Comparison of ENCODE assay signal across 15 mouse cellular contexts in the genomic region with DNA sequence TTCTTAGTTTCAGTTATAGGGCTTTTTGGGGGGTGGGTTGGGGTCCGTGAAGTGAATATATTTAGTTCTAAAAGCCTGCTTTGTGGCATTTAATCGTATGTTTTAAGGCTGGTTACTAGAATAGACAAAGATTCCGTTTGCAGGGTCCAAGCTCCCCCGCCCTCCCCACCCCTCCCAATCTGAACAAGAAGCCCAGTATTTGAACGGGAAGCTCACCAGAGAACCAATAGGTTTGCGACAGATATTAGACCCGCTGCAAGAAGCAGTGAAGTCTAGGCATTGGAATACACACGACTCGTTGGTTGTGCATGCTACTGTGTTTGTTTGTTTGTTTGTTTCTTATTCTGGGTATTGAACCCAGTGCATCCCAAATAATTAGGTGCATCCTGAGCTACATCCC. TPM values are rescaled to one million over a fixed set of nuclear protein-coding genes. Genes with fewer than 3 reads are reported as not detected.
A peak's percentile ranks its signal among the peaks of the same experiment; 100 is the strongest.
DNase-seq lines count a peak whose midpoint lies in the region; ATAC-seq and TF ChIP-seq lines count a peak whose summit lies in the region.
"Had no signal": no experiment of that assay in that cellular context is flagged by ENCODE, and none has a peak within 500 bp of the region (broad histone marks: within the 10 kb centered on the region; RNA-seq: fewer than 3 reads in every experiment).

No protein-coding gene starts in this region.

- TF ChIP-seq CTCF in liver, postnatal 0 days (IDR thresholded peaks at IDR 0.05; ENCODE audit: low read depth) = no peak

- H3K4me1 ChIP-seq in heart, embryonic 10.5 days = peaks cover 7% of the 10 kb centered on the region
- H3K4me1 ChIP-seq in liver, embryonic 12.5 days = peaks cover 10% of the 10 kb centered on the region
- H3K4me1 ChIP-seq in liver, postnatal 0 days (ENCODE audit: insufficient read depth) = peaks cover 7% of the 10 kb centered on the region
- H3K4me1 ChIP-seq in embryonic facial prominence, embryonic 13.5 days = peaks cover 8% of the 10 kb centered on the region
- H3K4me1 ChIP-seq in neural tube, embryonic 15.5 days = peaks cover 10% of the 10 kb centered on the region

- H3K4me2 ChIP-seq in liver, embryonic 12.5 days = peak overlapping the region; percentile 59; the same call in 1 of the 2 replicates
- H3K4me2 ChIP-seq in liver, postnatal 0 days (ENCODE audit: low read depth, low read length) = no peak overlapping the region
- peak overlapping the region; percentile 63 for H3K4me2 ChIP-seq in embryonic facial prominence, embryonic 13.5 days
- H3K4me2 ChIP-seq in neural tube, embryonic 15.5 days = peak overlapping the region; percentile 79

- no peaks in the 10 kb centered on the region for H3K9me3 ChIP-seq in heart, embryonic 10.5 days
- no peaks in the 10 kb centered on the region for H3K9me3 ChIP-seq in liver, embryonic 12.5 days (replicated peaks)
- no peaks in the 10 kb centered on the region for H3K9me3 ChIP-seq in liver, postnatal 0 days (ENCODE audit: low read length)
- H3K9me3 ChIP-seq in embryonic facial prominence, embryonic 13.5 days = no peaks in the 10 kb centered on the region
- H3K9me3 ChIP-seq in neural tube, embryonic 15.5 days (replicated peaks) = no peaks in the 10 kb centered on the region
- H3K9me3 ChIP-seq: midbrain, embryonic 12.5 days had no signal

- no peak overlapping the region for H3K9ac ChIP-seq in liver, embryonic 12.5 days
- no peak overlapping the region for H3K9ac ChIP-seq in liver, postnatal 0 days (replicated peaks)
- no peak overlapping the region for H3K9ac ChIP-seq in embryonic facial prominence, embryonic 13.5 days
- H3K9ac ChIP-seq in neural tube, embryonic 15.5 days (replicated peaks) = no peak overlapping the region
- H3K9ac ChIP-seq: midbrain, embryonic 12.5 days had no signal

- H3K27ac ChIP-seq in heart, embryonic 10.5 days = no peak overlapping the region
- H3K27ac ChIP-seq in liver, embryonic 12.5 days = no peak overlapping the region
- H3K27ac ChIP-seq in liver, postnatal 0 days (ENCODE audit: low read depth) = no peak overlapping the region
- no peak overlapping the region for H3K27ac ChIP-seq in embryonic facial prominence, embryonic 13.5 days
- no peak overlapping the region for H3K27ac ChIP-seq in neural tube, embryonic 15.5 days (replicated peaks)
- H3K27ac ChIP-seq: midbrain, embryonic 12.5 days had no signal

- intact Hi-C loops in heart, postnatal 14 days (cut with DNase I) = no loop called here

- peak overlapping the region; percentile 59; the same call in 1 of the 2 replicates for H3K4me3 ChIP-seq in heart, embryonic 10.5 days
- peak overlapping the region; percentile 45; the same call in 1 of the 2 replicates for H3K4me3 ChIP-seq in liver, embryonic 12.5 days
- H3K4me3 ChIP-seq in liver, postnatal 0 days (ENCODE audit: low read depth, low read length) = no peak overlapping the region; the same call in 1 of the 2 replicates
- peak overlapping the region; percentile 45; the same call in 1 of the 2 replicates for H3K4me3 ChIP-seq in embryonic facial prominence, embryonic 13.5 days
- peak overlapping the region; percentile 53 for H3K4me3 ChIP-seq in neural tube, embryonic 15.5 days (replicated peaks)

- no peak for ATAC-seq in liver, embryonic 12.5 days
- no peak for ATAC-seq in liver, postnatal 0 days
- ATAC-seq in embryonic facial prominence, embryonic 13.5 days (ENCODE audit: insufficient number of reproducible peaks, insufficient read depth, low FRiP score, low TSS enrichment, low read depth) = no peak
- no peak for ATAC-seq in neural tube, embryonic 15.5 days (ENCODE audit: low FRiP score)

- 48% methylated on average over 9 of the region's 9 CpGs for WGBS in heart, embryonic 10.5 days
- 44% methylated on average over 9 of the region's 9 CpGs for WGBS in liver, embryonic 12.5 days (ENCODE audit: insufficient replicate concordance)
- 48% methylated on average over 9 of the region's 9 CpGs for WGBS in liver, postnatal 0 days (ENCODE audit: insufficient replicate concordance)
- WGBS in embryonic facial prominence, embryonic 13.5 days = 60% methylated on average over 9 of the region's 9 CpGs
- WGBS in neural tube, embryonic 15.5 days = 62% methylated on average over 9 of the region's 9 CpGs

- H3K27me3 ChIP-seq in heart, embryonic 10.5 days (ENCODE audit: insufficient read depth, poor library complexity, severe bottlenecking) = peaks cover 63% of the 10 kb centered on the region
- peaks cover 81% of the 10 kb centered on the region for H3K27me3 ChIP-seq in liver, embryonic 12.5 days (replicated peaks)
- peaks cover 54% of the 10 kb centered on the region for H3K27me3 ChIP-seq in liver, postnatal 0 days (ENCODE audit: insufficient read depth, low read length)
- H3K27me3 ChIP-seq in embryonic facial prominence, embryonic 13.5 days = peaks cover 82% of the 10 kb centered on the region
- peaks cover 56% of the 10 kb centered on the region for H3K27me3 ChIP-seq in neural tube, embryonic 15.5 days (replicated peaks)

- H3K36me3 ChIP-seq in heart, embryonic 10.5 days = no peaks in the 10 kb centered on the region
- H3K36me3 ChIP-seq in liver, embryonic 12.5 days = no peaks in the 10 kb centered on the region
- no peaks in the 10 kb centered on the region for H3K36me3 ChIP-seq in liver, postnatal 0 days (replicated peaks; ENCODE audit: insufficient read depth, low read length)
- H3K36me3 ChIP-seq in embryonic facial prominence, embryonic 13.5 days = no peaks in the 10 kb centered on the region
- no peaks in the 10 kb centered on the region for H3K36me3 ChIP-seq in neural tube, embryonic 15.5 days
- H3K36me3 ChIP-seq: midbrain, embryonic 12.5 days had no signal

- DNase-seq in heart, embryonic 10.5 days (ENCODE audit: low spot score) = no peak
- no peak for DNase-seq in heart, postnatal 14 days
- no peak for DNase-seq in liver, postnatal 0 days
- no peak for DNase-seq in cerebellum, postnatal 25 days
- DNase-seq in c-Kit-positive CD71-positive TER-119-positive erythroid progenitor cells, embryonic 14.5 days (ENCODE audit: low spot score) = no peak
- DNase-seq: kidney, adult 8-10 months had no signal

- TF ChIP-seq EP300 in liver, postnatal 0 days (IDR thresholded peaks at IDR 0.05; ENCODE audit: low read depth) = no peak

RNA-seq across cellular contexts. Expression of a gene that starts 0.9 kb away (rescaled TPM):
- polyA plus RNA-seq in heart, embryonic 10.5 days (2016; fragmentation: Nextera tagmentation; extraction: Ambion mirVana) = 0.24 and 0.25 TPM in 2 replicates
- total RNA-seq in heart, postnatal 14 days (2021) = not detected
- polyA plus RNA-seq in liver, embryonic 12.5 days (2016; fragmentation: Nextera tagmentation; extraction: Ambion mirVana) = not detected in 2 replicates
- 0.05 TPM in 1 of 2 replicates, not detected in the other for polyA plus RNA-seq in liver, postnatal 0 days (2015; fragmentation: Nextera tagmentation; extraction: Ambion mirVana)
- polyA plus RNA-seq in embryonic facial prominence, embryonic 13.5 days (2015; fragmentation: Nextera tagmentation; extraction: Ambion mirVana) = 0.24 and 0.45 TPM in 2 replicates
- polyA plus RNA-seq in neural tube, embryonic 15.5 days (2015; fragmentation: Nextera tagmentation; extraction: Ambion mirVana) = 0.29 and 0.65 TPM in 2 replicates
- polyA plus RNA-seq: C2C12; gonadal fat pad, adult 2 months; liver, embryonic 16.5 days; small intestine, adult 2 months had no signal

RNA-seq across cellular contexts. Expression of a gene that starts 18.0 kb away (rescaled TPM):
- 0.97 and 1.2 TPM in 2 replicates for polyA plus RNA-seq in heart, embryonic 10.5 days (2016; fragmentation: Nextera tagmentation; extraction: Ambion mirVana)
- not detected for total RNA-seq in heart, postnatal 14 days (2021)
- 0.13 TPM in 1 of 2 replicates, not detected in the other for polyA plus RNA-seq in liver, embryonic 12.5 days (2016; fragmentation: Nextera tagmentation; extraction: Ambion mirVana)
- polyA plus RNA-seq in liver, postnatal 0 days (2015; fragmentation: Nextera tagmentation; extraction: Ambion mirVana) = not detected in 2 replicates
- 2.8 and 3.7 TPM in 2 replicates for polyA plus RNA-seq in embryonic facial prominence, embryonic 13.5 days (2015; fragmentation: Nextera tagmentation; extraction: Ambion mirVana)
- polyA plus RNA-seq in neural tube, embryonic 15.5 days (2015; fragmentation: Nextera tagmentation; extraction: Ambion mirVana) = 3.8 and 4.4 TPM in 2 replicates
- total RNA-seq: left cerebral cortex, adult 8-10 months had no signal
- polyA plus RNA-seq: gonadal fat pad, adult 2 months; liver, embryonic 16.5 days; small intestine, adult 2 months had no signal

RNA-seq across cellular contexts. Expression of a gene that starts 28.5 kb away (rescaled TPM):
- not detected in 2 replicates for polyA plus RNA-seq in heart, embryonic 10.5 days (2016; fragmentation: Nextera tagmentation; extraction: Ambion mirVana)
- total RNA-seq in heart, postnatal 14 days (2021) = not detected
- not detected in 2 replicates for polyA plus RNA-seq in liver, embryonic 12.5 days (2016; fragmentation: Nextera tagmentation; extraction: Ambion mirVana)
- polyA plus RNA-seq in liver, postnatal 0 days (2015; fragmentation: Nextera tagmentation; extraction: Ambion mirVana) = not detected in 2 replicates
- polyA plus RNA-seq in embryonic facial prominence, embryonic 13.5 days (2015; fragmentation: Nextera tagmentation; extraction: Ambion mirVana) = 0.60 and 0.62 TPM in 2 replicates
- polyA plus RNA-seq in neural tube, embryonic 15.5 days (2015; fragmentation: Nextera tagmentation; extraction: Ambion mirVana) = 3.6 and 4.4 TPM in 2 replicates
- polyA plus RNA-seq: gonadal fat pad, adult 2 months; liver, embryonic 16.5 days; midbrain, embryonic 12.5 days; small intestine, adult 2 months had no signal

RNA-seq across cellular contexts. Expression of a gene that starts 40.9 kb away (rescaled TPM):
- not detected in 2 replicates for polyA plus RNA-seq in heart, embryonic 10.5 days (2016; fragmentation: Nextera tagmentation; extraction: Ambion mirVana)
- total RNA-seq in heart, postnatal 14 days (2021) = not detected
- 0.18 TPM in 1 of 2 replicates, not detected in the other for polyA plus RNA-seq in liver, embryonic 12.5 days (2016; fragmentation: Nextera tagmentation; extraction: Ambion mirVana)
- 1.3 and 2.3 TPM in 2 replicates for polyA plus RNA-seq in liver, postnatal 0 days (2015; fragmentation: Nextera tagmentation; extraction: Ambion mirVana)
- 1.3 and 1.6 TPM in 2 replicates for polyA plus RNA-seq in embryonic facial prominence, embryonic 13.5 days (2015; fragmentation: Nextera tagmentation; extraction: Ambion mirVana)
- polyA plus RNA-seq in neural tube, embryonic 15.5 days (2015; fragmentation: Nextera tagmentation; extraction: Ambion mirVana) = 0.82 TPM in 1 of 2 replicates, not detected in the other
- total RNA-seq: left cerebral cortex, adult 8-10 months had no signal
- polyA plus RNA-seq: midbrain, embryonic 12.5 days; small intestine, adult 2 months had no signal

RNA-seq across cellular contexts. Expression of a gene that starts 46.5 kb away (rescaled TPM):
- 0.36 and 0.72 TPM in 2 replicates for polyA plus RNA-seq in heart, embryonic 10.5 days (2016; fragmentation: Nextera tagmentation; extraction: Ambion mirVana)
- under 1 TPM; 0.45 to 0.68 TPM for total RNA-seq in heart, postnatal 14 days (2021)
- 1.4 and 1.5 TPM in 2 replicates for polyA plus RNA-seq in liver, embryonic 12.5 days (2016; fragmentation: Nextera tagmentation; extraction: Ambion mirVana)
- 0.85 and 0.92 TPM in 2 replicates for polyA plus RNA-seq in liver, postnatal 0 days (2015; fragmentation: Nextera tagmentation; extraction: Ambion mirVana)
- polyA plus RNA-seq in embryonic facial prominence, embryonic 13.5 days (2015; fragmentation: Nextera tagmentation; extraction: Ambion mirVana) = 1.7 and 2.3 TPM in 2 replicates
- polyA plus RNA-seq in neural tube, embryonic 15.5 days (2015; fragmentation: Nextera tagmentation; extraction: Ambion mirVana) = 0.86 and 1.4 TPM in 2 replicates
